ENCODE assay signal across 28 mouse cellular contexts in the genomic region with DNA sequence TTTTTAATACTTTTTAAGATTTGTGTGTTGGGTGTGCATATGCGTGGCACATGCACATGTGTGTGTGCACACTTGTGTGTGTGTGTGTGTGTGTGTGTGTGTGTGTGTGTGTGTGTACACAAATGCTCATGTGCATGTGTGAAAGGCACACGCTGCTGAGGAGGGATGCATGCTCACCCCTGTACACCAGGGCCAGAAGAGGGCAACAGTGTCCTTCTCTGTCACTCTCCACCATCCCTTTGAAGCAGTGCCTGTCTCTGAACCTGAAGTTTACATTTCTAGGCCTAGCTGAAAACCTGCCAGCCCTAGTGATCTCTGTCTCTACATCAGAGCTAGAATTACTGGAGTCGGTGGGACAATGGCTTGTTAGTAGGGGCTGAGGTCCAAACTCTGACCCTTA. TPM values are rescaled to one million over a fixed set of nuclear protein-coding genes. Genes with fewer than 3 reads are reported as not detected.
DNase-seq lines count a peak whose midpoint lies in the region; ATAC-seq and TF ChIP-seq lines count a peak whose summit lies in the region.
"Had no signal": no experiment of that assay in that cellular context is flagged by ENCODE, and none has a peak within 500 bp of the region (broad histone marks: within the 10 kb centered on the region; RNA-seq: fewer than 3 reads in every experiment).

No protein-coding gene starts in this region.

- H3K9me3 ChIP-seq in intestine, postnatal 0 days (ENCODE audit: control insufficient read depth) = no peaks in the 10 kb centered on the region
- H3K9me3 ChIP-seq in intestine, embryonic 16.5 days (ENCODE audit: control insufficient read depth, low read length) = no peaks in the 10 kb centered on the region
- no peaks in the 10 kb centered on the region for H3K9me3 ChIP-seq in lung, postnatal 0 days (ENCODE audit: low read length)
- no peaks in the 10 kb centered on the region for H3K9me3 ChIP-seq in stomach, postnatal 0 days (ENCODE audit: control insufficient read depth, low read length)
- H3K9me3 ChIP-seq: embryonic facial prominence, embryonic 10.5 days; forebrain, embryonic 12.5 days; intestine, embryonic 15.5 days; liver, embryonic 13.5 days; midbrain, embryonic 13.5 days; neural tube, embryonic 13.5 days had no signal

- peak; percentile 23 for TF ChIP-seq CTCF in intestine, postnatal 0 days (IDR thresholded peaks at IDR 0.05; ENCODE audit: low read depth)
- TF ChIP-seq CTCF in lung, postnatal 0 days (IDR thresholded peaks at IDR 0.05) = peak; percentile 22; the same call in 1 of the 2 replicates
- peak; percentile 51 for TF ChIP-seq CTCF in stomach, postnatal 0 days (IDR thresholded peaks at IDR 0.05; ENCODE audit: low read depth)

- no peaks in the 10 kb centered on the region for H3K36me3 ChIP-seq in intestine, postnatal 0 days (ENCODE audit: control insufficient read depth, insufficient read depth)
- H3K36me3 ChIP-seq in intestine, embryonic 16.5 days (ENCODE audit: control insufficient read depth, insufficient read depth, low read length) = no peaks in the 10 kb centered on the region
- H3K36me3 ChIP-seq in lung, postnatal 0 days (ENCODE audit: insufficient read depth, low read length) = no peaks in the 10 kb centered on the region
- H3K36me3 ChIP-seq in stomach, postnatal 0 days (ENCODE audit: control insufficient read depth, insufficient read depth, low read length) = no peaks in the 10 kb centered on the region
- H3K36me3 ChIP-seq: embryonic facial prominence, embryonic 10.5 days; forebrain, embryonic 12.5 days; intestine, embryonic 15.5 days; liver, embryonic 13.5 days; midbrain, embryonic 13.5 days; neural tube, embryonic 13.5 days had no signal

- ATAC-seq in intestine, postnatal 0 days = no peak
- ATAC-seq in intestine, embryonic 16.5 days = no peak
- no peak for ATAC-seq in lung, postnatal 0 days
- peak; percentile 65 for ATAC-seq in common myeloid progenitor, adult 5-6 weeks (replicated peaks; ENCODE audit: low read depth, poor library complexity, severe bottlenecking)
- no peak for ATAC-seq in stomach, postnatal 0 days (ENCODE audit: low FRiP score, low TSS enrichment)
- ATAC-seq: intestine, embryonic 15.5 days; midbrain, embryonic 13.5 days had no signal

- H3K4me2 ChIP-seq in intestine, postnatal 0 days (replicated peaks; ENCODE audit: low read depth) = no peak overlapping the region
- H3K4me2 ChIP-seq in intestine, embryonic 16.5 days (ENCODE audit: low read depth, low read length) = no peak overlapping the region
- H3K4me2 ChIP-seq in lung, postnatal 0 days (replicated peaks; ENCODE audit: low read depth, low read length) = no peak overlapping the region
- no peak overlapping the region for H3K4me2 ChIP-seq in stomach, postnatal 0 days (replicated peaks; ENCODE audit: low read depth)
- H3K4me2 ChIP-seq: forebrain, embryonic 12.5 days; heart, embryonic 11.5 days; hindbrain, embryonic 14.5 days; intestine, embryonic 15.5 days; liver, embryonic 13.5 days; midbrain, embryonic 13.5 days; neural tube, embryonic 13.5 days had no signal

- no peak overlapping the region for H3K9ac ChIP-seq in intestine, postnatal 0 days (ENCODE audit: low read depth, low read length)
- no peak overlapping the region for H3K9ac ChIP-seq in intestine, embryonic 16.5 days (ENCODE audit: low read depth, low read length)
- H3K9ac ChIP-seq in lung, postnatal 0 days (replicated peaks; ENCODE audit: low read depth) = no peak overlapping the region
- H3K9ac ChIP-seq in stomach, postnatal 0 days (ENCODE audit: low read length) = no peak overlapping the region
- H3K9ac ChIP-seq: forebrain, embryonic 12.5 days; hindbrain, embryonic 14.5 days; intestine, embryonic 15.5 days; liver, embryonic 13.5 days; midbrain, embryonic 13.5 days; neural tube, embryonic 13.5 days had no signal

- DNase-seq in lung, postnatal 0 days (ENCODE audit: low spot score) = no peak
- no peak for DNase-seq in lung, adult 18-20 months
- no peak for DNase-seq in stomach, postnatal 0 days (ENCODE audit: low spot score)
- no peak for DNase-seq in thymus, postnatal 25 days
- DNase-seq: adrenal gland, postnatal 14 days; B cell, adult 2 months; cerebellum, adult 11 months; cerebellum, postnatal 25 days; gastrocnemius, adult 2 months; heart, postnatal 14 days; kidney, postnatal 14 days; left cerebral cortex, postnatal 4 days; liver, embryonic 13.5 days; right cerebral cortex, adult 18-20 months; thymus, adult 18-20 months had no signal

- no peak overlapping the region for H3K27ac ChIP-seq in intestine, postnatal 0 days (ENCODE audit: low read depth, low read length)
- H3K27ac ChIP-seq in intestine, embryonic 16.5 days (ENCODE audit: low read length) = no peak overlapping the region
- H3K27ac ChIP-seq in lung, postnatal 0 days (ENCODE audit: low read length) = no peak overlapping the region
- H3K27ac ChIP-seq in stomach, postnatal 0 days (replicated peaks) = no peak overlapping the region
- H3K27ac ChIP-seq: embryonic facial prominence, embryonic 10.5 days; forebrain, embryonic 12.5 days; gastrocnemius, adult 2 months; hindbrain, embryonic 14.5 days; intestine, embryonic 15.5 days; liver, embryonic 13.5 days; macrophage; midbrain, embryonic 13.5 days; neural tube, embryonic 13.5 days had no signal

- H3K4me3 ChIP-seq in intestine, postnatal 0 days (ENCODE audit: low read depth, low read length) = no peak overlapping the region
- H3K4me3 ChIP-seq in intestine, embryonic 16.5 days (ENCODE audit: low read length) = no peak overlapping the region
- no peak overlapping the region for H3K4me3 ChIP-seq in lung, postnatal 0 days (ENCODE audit: low read depth, low read length)
- no peak overlapping the region for H3K4me3 ChIP-seq in stomach, postnatal 0 days (ENCODE audit: low read depth, low read length)
- H3K4me3 ChIP-seq: embryonic facial prominence, embryonic 10.5 days; forebrain, embryonic 12.5 days; gastrocnemius, adult 2 months; intestine, embryonic 15.5 days; liver, embryonic 13.5 days; midbrain, embryonic 13.5 days; neural tube, embryonic 13.5 days had no signal

- no peaks in the 10 kb centered on the region for H3K27me3 ChIP-seq in intestine, postnatal 0 days (replicated peaks; ENCODE audit: control insufficient read depth, insufficient read depth, low read length)
- H3K27me3 ChIP-seq in intestine, embryonic 16.5 days (replicated peaks; ENCODE audit: control insufficient read depth, insufficient read depth, low read length) = no peaks in the 10 kb centered on the region
- no peaks in the 10 kb centered on the region for H3K27me3 ChIP-seq in lung, postnatal 0 days (replicated peaks; ENCODE audit: insufficient read depth, low read length)
- H3K27me3 ChIP-seq in stomach, postnatal 0 days (ENCODE audit: control insufficient read depth, insufficient read depth, low read length) = no peaks in the 10 kb centered on the region
- H3K27me3 ChIP-seq: forebrain, embryonic 12.5 days; intestine, embryonic 15.5 days; liver, embryonic 13.5 days; midbrain, embryonic 13.5 days; neural tube, embryonic 13.5 days had no signal

- no peaks in the 10 kb centered on the region for H3K4me1 ChIP-seq in intestine, postnatal 0 days (replicated peaks; ENCODE audit: control insufficient read depth, insufficient read depth, low read length)
- H3K4me1 ChIP-seq in intestine, embryonic 16.5 days (ENCODE audit: control insufficient read depth, insufficient read depth, low read length) = no peaks in the 10 kb centered on the region
- H3K4me1 ChIP-seq in lung, postnatal 0 days (ENCODE audit: insufficient read depth, low read depth, low read length) = no peaks in the 10 kb centered on the region
- H3K4me1 ChIP-seq in stomach, postnatal 0 days (replicated peaks; ENCODE audit: control insufficient read depth, insufficient read depth) = no peaks in the 10 kb centered on the region
- H3K4me1 ChIP-seq: intestine, embryonic 15.5 days; liver, embryonic 13.5 days; neural tube, embryonic 13.5 days had no signal

- 81% methylated on average over 3 of the region's 3 CpGs for WGBS in intestine, postnatal 0 days
- WGBS in intestine, embryonic 16.5 days = 74% methylated on average over 3 of the region's 3 CpGs
- 61% methylated on average over 3 of the region's 3 CpGs for WGBS in lung, postnatal 0 days
- 82% methylated on average over 3 of the region's 3 CpGs for WGBS in stomach, postnatal 0 days

- TF ChIP-seq EP300 in lung, postnatal 0 days (IDR thresholded peaks at IDR 0.05) = no peak
- no peak for TF ChIP-seq EP300 in stomach, postnatal 0 days (optimal IDR thresholded peaks at IDR 0.05)

RNA-seq across cellular contexts. Expression of gene Slco1a5, which starts 3.8 kb away (rescaled TPM):
- not detected in 2 replicates for polyA plus RNA-seq in intestine, postnatal 0 days (2015; fragmentation: Nextera tagmentation; extraction: Ambion mirVana)
- polyA plus RNA-seq in intestine, embryonic 16.5 days (2015; fragmentation: Nextera tagmentation; extraction: Ambion mirVana) = 0.06 TPM in 1 of 2 replicates, not detected in the other
- polyA plus RNA-seq in lung, postnatal 0 days (2015; fragmentation: Nextera tagmentation; extraction: Ambion mirVana) = 0.26 and 0.39 TPM in 2 replicates
- total RNA-seq in common myeloid progenitor, adult 5-6 weeks (2017) = not detected in 2 replicates
- polyA plus RNA-seq in stomach, postnatal 0 days (2015; fragmentation: Nextera tagmentation; extraction: Ambion mirVana) = 1.4 and 1.6 TPM in 2 replicates
- total RNA-seq: adrenal gland, postnatal 14 days; gastrocnemius, adult 2 months; heart, postnatal 14 days had no signal
- polyA plus RNA-seq: heart, embryonic 11.5 days; intestine, embryonic 15.5 days; liver, embryonic 13.5 days; macrophage; neural tube, embryonic 13.5 days had no signal

RNA-seq across cellular contexts. Expression of gene Pyroxd1, which starts 18.9 kb away (rescaled TPM):
- polyA plus RNA-seq in intestine, postnatal 0 days (2015; fragmentation: Nextera tagmentation; extraction: Ambion mirVana) = 16.2 and 16.6 TPM in 2 replicates
- polyA plus RNA-seq in intestine, embryonic 16.5 days (2015; fragmentation: Nextera tagmentation; extraction: Ambion mirVana) = 13.2 and 13.4 TPM in 2 replicates
- polyA plus RNA-seq in lung, postnatal 0 days (2015; fragmentation: Nextera tagmentation; extraction: Ambion mirVana) = 16.1 and 18.0 TPM in 2 replicates
- total RNA-seq in common myeloid progenitor, adult 5-6 weeks (2017) = 14.7 and 21.6 TPM in 2 replicates
- polyA plus RNA-seq in stomach, postnatal 0 days (2015; fragmentation: Nextera tagmentation; extraction: Ambion mirVana) = 24.5 and 24.7 TPM in 2 replicates

RNA-seq across cellular contexts. Expression of gene Iapp, which starts 28.4 kb away (rescaled TPM):
- polyA plus RNA-seq in intestine, postnatal 0 days (2015; fragmentation: Nextera tagmentation; extraction: Ambion mirVana) = 3.9 and 7.0 TPM in 2 replicates
- polyA plus RNA-seq in intestine, embryonic 16.5 days (2015; fragmentation: Nextera tagmentation; extraction: Ambion mirVana) = 35.9 and 42.4 TPM in 2 replicates
- polyA plus RNA-seq in lung, postnatal 0 days (2015; fragmentation: Nextera tagmentation; extraction: Ambion mirVana) = 0.19 and 0.48 TPM in 2 replicates
- total RNA-seq in common myeloid progenitor, adult 5-6 weeks (2017) = not detected in 2 replicates
- polyA plus RNA-seq in stomach, postnatal 0 days (2015; fragmentation: Nextera tagmentation; extraction: Ambion mirVana) = 0.87 and 1.7 TPM in 2 replicates
- total RNA-seq: adrenal gland, postnatal 14 days; ES-E14; gastrocnemius, adult 2 months; heart, postnatal 14 days; layer of hippocampus, adult 8-10 months; left cerebral cortex, postnatal 4 days had no signal
- polyA plus RNA-seq: heart, embryonic 11.5 days; hindbrain, embryonic 14.5 days; liver, embryonic 13.5 days; macrophage; neural tube, embryonic 13.5 days had no signal
